Mouse (Mus musculus) gastrocnemius, adult 2 months (tissue): ENCODE results near the gene Bcap29. TPM values are rescaled to one million over a fixed set of nuclear protein-coding genes. Genes with fewer than 3 reads are reported as not detected.

Experiments used
- DNase-seq: peaks from one replicate; pipeline ENCODE4 v3.0.0; 2022
- H3K27ac ChIP-seq: fragments of 200-600 bp; 2 replicates; pipeline ENCODE4 v1.8.1; 2022; ENCODE audit warnings: mild to moderate bottlenecking
- H3K4me3 ChIP-seq: fragments of 200-600 bp; 2 replicates; pipeline ENCODE4 v1.8.1; 2022; ENCODE audit warnings: mild to moderate bottlenecking, moderate library complexity
- CTCF ChIP-seq: fragments of 200-600 bp; IDR thresholded peaks from 2 replicates; pipeline ENCODE4 v1.8.1; 2022; ENCODE audit warnings: antibody characterized with exemption, mild to moderate bottlenecking, moderate library complexity
- intact Hi-C: fragments of 180-260 bp; cut with DNase I; formaldehyde crosslinking; loops from one replicate; pipeline ENCODE4 v1.15.1; 2025
- total RNA-seq, 2 experiments: library from RNA; stranded (reverse); gene quantifications; 2 replicates each; pipeline ENCODE4 v1.2.3; 2021

Bcap29 gene
- total RNA-seq, 2 experiments from 2014 or later, result 29.3 to 29.8 TPM

GRCm38 (mm10) chr12:31560712-31561111, 73.7 kb downstream of the Bcap29 start:
- no peak for DNase-seq
- no peak overlapping the region for H3K27ac ChIP-seq
- H3K4me3 ChIP-seq, result no peak overlapping the region
- TF ChIP-seq CTCF, result no peak
- intact Hi-C loops, result no loop called here

- no peak for TF ChIP-seq CTCF
- peak overlapping the region; percentile 72; the same call in 1 of the 2 replicates for H3K4me3 ChIP-seq
- no peak for DNase-seq
- no peak overlapping the region for H3K27ac ChIP-seq
- intact Hi-C loops, result no loop called here
Observed at GRCm38 (mm10) chr12:31560002-31560401, 74.5 kb downstream of the Bcap29 start.

GRCm38 (mm10) chr12:31554371-31554770, 80.1 kb downstream of the Bcap29 start:
- intact Hi-C loops, result no loop called here
- DNase-seq, result no peak
- no peak for TF ChIP-seq CTCF
- H3K27ac ChIP-seq, result no peak overlapping the region
- H3K4me3 ChIP-seq, result no peak overlapping the region

GRCm38 (mm10) chr12:31551252-31551651, 83.2 kb downstream of the Bcap29 start:
- no peak for TF ChIP-seq CTCF
- Histone ChIP-seq H3K4me3 (no peak overlapping the region), H3K27ac (no peak overlapping the region)
- intact Hi-C loops, result no loop called here
- no peak for DNase-seq

GRCm38 (mm10) chr12:31546061-31546460, 88.4 kb downstream of the Bcap29 start:
- Histone ChIP-seq H3K4me3 (no peak overlapping the region), H3K27ac (no peak overlapping the region)
- intact Hi-C loops, result no loop called here
- no peak for DNase-seq
- TF ChIP-seq CTCF, result no peak

GRCm38 (mm10) chr12:31545219-31545618, 89.2 kb downstream of the Bcap29 start:
- TF ChIP-seq CTCF, result no peak
- no peak overlapping the region for H3K27ac ChIP-seq
- H3K4me3 ChIP-seq, result no peak overlapping the region
- intact Hi-C loops, result no loop called here
- no peak for DNase-seq

- intact Hi-C loops, result no loop called here
- TF ChIP-seq CTCF, result no peak
Observed at GRCm38 (mm10) chr12:31541541-31541940, 92.9 kb downstream of the Bcap29 start.

More at GRCm38 (mm10) chr12:31541541-31541940, 92.9 kb downstream of the Bcap29 start:
- Histone ChIP-seq H3K4me3 (no peak overlapping the region), H3K27ac (no peak overlapping the region)
- DNase-seq, result no peak

Other genes starting within 250 kb of the Bcap29 start
- gene Slc26a3, start 243.8 kb downstream of the Bcap29 start, total RNA-seq, result not detected
- gene Cbll1, start 135.0 kb downstream of the Bcap29 start, total RNA-seq, result 10 to 100 TPM; 12.0 to 12.3 TPM
- gene Slc26a4, start 74.7 kb downstream of the Bcap29 start, total RNA-seq, result not detected
- gene Dus4l, start 20.2 kb upstream of the Bcap29 start, total RNA-seq, result 1 to 10 TPM; 3.2 to 5.7 TPM
- 10 to 100 TPM; 29.2 to 31.7 TPM for gene Cog5, start 20.2 kb upstream of the Bcap29 start, total RNA-seq
- gene Gpr22, start 79.3 kb upstream of the Bcap29 start, total RNA-seq, result not detected